Mouse (Mus musculus) brain, embryonic 14.5 days (tissue): ENCODE results near the gene Naa11. TPM values are rescaled to one million over a fixed set of nuclear protein-coding genes. Genes with fewer than 3 reads are reported as not detected.

ENCODE experiments used
- DNase-seq: peaks from one replicate; pipeline ENCODE4 v3.0.0-alpha.2; 2011; ENCODE audit warnings: low read depth
- CTCF ChIP-seq: fragments of 200-500 bp; IDR thresholded peaks from 2 replicates; pipeline ENCODE4 v1.5.1; 2012; ENCODE audit warnings: inconsistent platforms, mild to moderate bottlenecking, moderate library complexity, borderline replicate concordance; ENCODE audit not compliant: insufficient read depth, insufficient read length; ENCODE audit errors: extremely low read depth
- POLR2A ChIP-seq: fragments of 200-500 bp; IDR thresholded peaks from 2 replicates; pipeline ENCODE4 v1.6.1; 2012; ENCODE audit warnings: mild to moderate bottlenecking, inconsistent platforms, borderline replicate concordance; ENCODE audit not compliant: poor library complexity, insufficient read depth, insufficient read length, severe bottlenecking; ENCODE audit errors: extremely low read depth
- polyA plus RNA-seq: library from polyadenylated mRNA; depleted of rRNA; stranded (reverse); fragments of >200 nt; gene quantifications from 2 replicates; pipeline ENCODE4 v1.2.3, GENCODE M21; 2012; rRNA removed

The Naa11 gene
- polyA plus RNA-seq, 1 experiment, result not detected

DNA sequence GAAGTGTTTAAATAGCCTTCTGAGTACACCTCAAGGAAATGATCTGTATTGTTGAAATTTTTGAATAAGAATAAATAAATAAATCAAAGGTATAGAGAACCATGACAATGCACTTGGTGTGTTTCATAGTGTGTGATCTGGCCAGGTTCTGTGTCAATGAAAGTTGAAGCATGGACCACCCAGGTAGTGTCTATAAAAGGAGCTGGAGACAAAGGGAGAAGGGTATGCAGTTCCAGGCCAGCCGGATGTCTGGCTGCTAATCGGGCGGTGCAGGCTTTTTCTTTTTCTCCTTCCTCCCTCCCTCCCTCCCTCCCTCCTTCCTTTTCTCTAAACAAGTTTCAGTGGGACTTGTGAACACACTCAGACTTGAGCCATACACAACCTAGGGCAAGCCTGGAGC is 12.2 kb downstream of the Naa11 start:
- no peak for TF ChIP-seq POLR2A
- TF ChIP-seq CTCF, result no peak

DNA sequence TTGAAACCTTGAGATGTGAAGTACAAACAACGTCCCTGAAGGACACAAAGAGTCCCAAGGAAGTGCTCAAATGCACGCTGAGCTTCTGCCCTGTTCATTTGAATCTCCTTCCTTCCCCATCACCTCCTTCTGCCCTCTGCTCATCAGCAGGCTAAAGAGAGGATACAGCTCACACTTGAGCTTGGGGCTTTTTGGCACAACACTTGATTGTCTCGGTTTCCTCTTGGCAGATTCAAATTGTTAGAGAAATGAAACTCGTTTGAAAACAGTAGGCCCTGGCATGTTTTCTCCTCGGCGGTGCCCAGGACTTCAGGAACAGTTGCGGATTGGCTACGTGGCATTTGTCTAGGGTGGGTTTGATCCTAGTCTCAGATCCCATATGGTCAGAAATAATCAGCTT is 27.4 kb downstream of the Naa11 start:
- peak; percentile 66 for DNase-seq
- TF ChIP-seq CTCF (no peak), POLR2A (no peak)

More for the DNA sequence above, 12.2 kb downstream of the Naa11 start:
- DNase-seq, result no peak

DNA sequence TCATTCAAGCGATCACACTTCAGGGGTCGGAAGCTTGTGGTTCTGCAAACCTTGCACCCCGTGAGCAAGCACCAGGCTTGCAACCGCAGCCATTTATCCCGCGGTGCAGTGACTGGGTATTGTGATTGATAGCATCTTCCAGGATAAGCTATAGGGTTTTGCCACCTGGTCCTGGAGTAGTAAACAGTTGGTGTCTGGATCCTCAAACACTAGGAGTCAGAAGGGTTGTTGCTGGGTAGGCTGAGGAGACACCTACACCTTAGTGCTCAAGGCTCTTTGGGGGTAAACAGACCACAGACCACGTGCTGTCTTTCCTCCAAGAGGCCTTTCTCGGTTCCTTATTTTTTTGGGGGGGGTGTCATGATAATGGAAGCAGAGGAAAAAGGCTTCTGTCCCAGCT is 27.9 kb downstream of the Naa11 start:
- TF ChIP-seq POLR2A (no peak), CTCF (no peak)
- no peak for DNase-seq

DNA sequence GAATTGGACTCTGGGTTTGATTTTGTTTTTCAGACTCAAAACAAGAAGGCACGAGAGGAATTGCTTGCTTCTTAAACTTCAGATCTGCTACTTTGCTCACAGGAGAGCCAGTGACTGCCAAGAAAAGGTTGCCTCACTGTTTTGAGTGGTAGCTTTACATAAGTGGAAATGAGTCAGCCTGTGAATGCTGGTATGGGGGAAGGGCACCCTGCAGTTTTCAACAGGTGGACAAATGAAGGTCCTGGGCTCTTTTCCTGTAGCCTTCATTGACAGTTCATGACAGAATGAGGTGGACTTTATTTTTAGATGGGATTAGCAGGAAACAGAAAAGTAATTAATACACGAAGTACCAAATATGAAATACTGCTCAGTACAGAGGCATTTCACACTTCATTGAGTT is 29.6 kb downstream of the Naa11 start:
- peak; percentile 72 for DNase-seq
- TF ChIP-seq CTCF (no peak), POLR2A (no peak)

DNA sequence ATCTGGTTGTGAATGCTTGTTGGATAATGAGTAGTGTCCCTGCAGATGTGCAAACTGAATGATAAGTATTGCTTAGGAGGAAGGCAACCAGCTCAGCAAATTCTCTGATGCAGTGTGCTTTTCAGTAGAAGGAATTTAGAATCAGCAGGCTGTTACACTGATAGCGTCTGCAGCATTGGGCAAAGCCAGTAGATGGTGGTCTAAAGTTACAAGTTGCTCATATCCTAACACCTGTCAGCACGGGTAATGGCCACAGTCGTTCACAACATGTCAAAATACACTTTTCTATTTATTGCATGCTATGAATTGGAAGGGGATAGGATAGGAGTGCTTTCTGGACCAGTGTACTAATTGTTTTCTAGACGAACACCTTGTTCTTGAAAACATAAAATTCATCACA is 33.1 kb downstream of the Naa11 start:
- DNase-seq, result peak; percentile 50
- TF ChIP-seq CTCF, result peak; percentile 8; the same call in 1 of the 2 replicates
- TF ChIP-seq POLR2A, result no peak

DNA sequence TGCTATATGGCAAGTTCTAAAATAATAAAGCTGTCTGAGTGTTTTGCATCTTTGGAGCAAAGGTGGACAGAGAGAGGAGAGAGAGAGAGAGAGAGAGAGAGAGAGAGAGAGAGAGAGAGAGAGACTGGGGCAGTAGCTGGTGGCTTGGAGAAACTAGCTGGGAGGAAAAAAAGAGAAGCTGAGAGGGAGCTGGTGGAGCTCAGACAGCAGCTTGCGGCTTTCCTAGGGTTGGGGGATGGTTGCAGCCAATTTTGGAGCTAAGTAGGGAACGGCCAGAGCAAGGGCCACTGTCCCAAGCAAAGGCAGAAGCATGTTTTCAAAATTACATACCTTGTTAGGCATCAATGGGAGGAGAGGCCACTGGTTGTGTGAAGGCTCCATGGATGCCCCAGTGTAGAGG is 36.0 kb downstream of the Naa11 start:
- TF ChIP-seq CTCF (no peak), POLR2A (no peak)
- no peak for DNase-seq

DNA sequence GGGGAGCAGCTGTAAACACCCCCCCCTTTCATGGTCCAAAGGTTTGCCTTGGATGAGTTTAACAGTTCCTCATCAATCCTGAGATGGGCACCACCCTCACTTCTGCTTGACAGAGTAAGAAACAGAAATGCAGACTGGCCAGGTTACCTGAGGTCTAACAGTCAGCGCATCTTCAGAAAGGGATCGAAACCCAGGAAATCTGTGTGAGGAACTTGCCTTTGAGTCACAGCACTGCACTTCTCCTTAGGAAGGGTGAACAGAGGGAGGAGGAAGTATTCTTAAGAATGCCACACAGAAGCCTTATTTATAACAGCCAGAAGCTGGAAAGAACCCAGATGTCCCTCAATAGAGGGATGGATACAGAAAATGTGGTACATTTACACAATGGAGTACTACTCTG is 37.0 kb downstream of the Naa11 start:
- TF ChIP-seq POLR2A (no peak), CTCF (no peak)
- DNase-seq, result no peak

DNA sequence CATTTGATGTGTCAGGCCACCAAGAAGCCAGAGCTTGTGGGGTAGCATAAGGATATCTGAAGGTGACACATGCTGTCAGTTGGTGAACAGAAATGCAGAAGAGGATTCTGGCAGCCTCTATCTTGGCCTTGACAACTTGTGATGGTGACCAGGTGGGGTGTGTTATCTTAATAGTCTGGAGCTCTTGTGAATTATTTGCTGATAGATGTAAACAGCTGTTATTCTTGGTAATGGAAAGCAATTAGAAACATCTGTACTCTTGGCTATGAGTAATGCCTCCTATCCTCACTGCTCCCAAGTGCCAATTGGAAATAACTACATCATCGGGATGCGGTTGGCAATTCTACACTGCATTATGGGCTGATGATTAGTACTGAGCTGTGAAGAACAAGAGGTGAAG is 43.4 kb downstream of the Naa11 start:
- peak; percentile 83 for DNase-seq
- TF ChIP-seq CTCF, result no peak
- TF ChIP-seq POLR2A, result no peak

DNA sequence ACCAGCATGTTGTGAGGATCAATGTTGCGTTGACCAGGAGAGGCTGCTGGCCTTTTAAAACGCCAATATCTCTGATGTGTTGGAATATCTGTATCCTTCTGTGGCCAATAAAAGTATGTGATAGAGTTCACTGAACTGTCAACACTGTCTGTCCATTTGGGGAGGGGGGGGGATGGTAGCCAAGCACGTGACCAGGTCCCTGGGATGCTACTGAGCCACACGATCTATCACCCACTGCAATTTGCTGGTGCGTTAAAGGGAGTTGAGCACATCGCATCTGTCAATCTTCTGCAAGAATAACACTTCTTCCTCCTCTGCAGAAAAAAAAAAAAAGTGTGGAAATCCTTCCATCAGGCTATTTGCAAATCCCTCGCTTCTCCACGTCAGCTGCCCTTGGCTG is 43.9 kb downstream of the Naa11 start:
- no peak for DNase-seq
- TF ChIP-seq CTCF (no peak), POLR2A (no peak)

DNA sequence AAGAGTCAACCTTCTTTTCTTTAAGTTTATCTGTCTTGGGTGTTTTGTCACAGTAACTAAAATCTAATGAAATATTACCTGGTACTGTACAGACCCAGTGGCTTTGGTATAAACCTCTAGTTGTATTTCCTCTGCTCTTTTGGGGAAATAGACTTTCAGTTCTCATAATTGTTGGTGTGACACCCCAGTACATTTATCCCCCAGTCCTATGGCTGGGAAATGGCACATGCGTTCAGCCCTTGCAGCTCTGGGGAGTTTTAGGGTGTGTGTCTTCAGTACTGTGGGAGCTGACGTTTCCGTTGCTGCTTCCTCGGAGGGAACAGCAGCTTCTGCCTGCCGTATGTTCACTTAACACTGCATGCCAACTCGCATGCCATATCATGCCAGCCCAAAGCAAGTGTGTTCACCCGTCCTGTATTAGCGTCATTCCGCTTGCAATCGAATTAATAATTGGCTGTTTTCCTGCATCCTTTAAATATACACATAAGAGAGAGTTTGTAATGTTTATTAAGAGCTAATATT is 46.4 kb downstream of the Naa11 start:
- TF ChIP-seq POLR2A (no peak), CTCF (no peak)
- DNase-seq, result peak; percentile 79

DNA sequence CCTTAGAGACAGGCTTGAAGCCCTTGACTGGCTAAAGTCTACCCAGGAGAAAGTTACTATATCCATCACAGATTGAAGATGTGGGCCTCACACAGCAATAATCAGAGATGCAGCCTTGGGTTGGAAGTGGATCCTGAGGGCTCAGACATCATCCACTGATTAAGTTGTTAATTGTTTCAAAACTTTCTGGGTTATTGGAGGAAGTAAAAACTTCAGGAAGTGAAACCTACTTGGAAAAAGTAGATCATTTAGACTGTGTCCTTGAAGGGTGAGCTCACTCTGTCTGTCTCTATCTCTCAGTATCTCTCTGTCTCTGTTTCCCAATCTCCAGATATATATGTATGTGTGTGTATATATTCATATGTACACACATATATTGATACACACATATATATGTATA is 47.0 kb downstream of the Naa11 start:
- no peak for TF ChIP-seq POLR2A
- no peak for TF ChIP-seq CTCF
- no peak for DNase-seq

DNA sequence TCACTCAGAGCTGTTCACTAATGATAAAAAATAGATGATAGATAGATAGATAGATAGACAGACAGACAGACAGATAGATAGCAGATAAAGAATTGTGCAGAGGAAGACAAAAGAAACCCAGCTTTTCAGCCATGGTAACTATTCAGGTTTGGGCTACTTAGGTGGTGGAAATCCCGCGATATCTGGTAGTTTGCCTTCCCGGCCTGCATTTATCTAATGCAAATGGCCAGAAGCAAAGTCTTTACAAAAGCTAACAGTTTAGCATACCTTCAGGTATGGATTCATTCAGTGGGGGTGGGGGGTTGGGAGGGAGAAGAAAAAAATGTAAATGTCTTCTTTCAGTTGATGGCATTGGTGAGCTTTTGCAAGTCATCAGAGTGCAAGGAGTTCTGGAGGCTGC is 48.0 kb downstream of the Naa11 start:
- TF ChIP-seq CTCF (no peak), POLR2A (no peak)
- no peak for DNase-seq

DNA sequence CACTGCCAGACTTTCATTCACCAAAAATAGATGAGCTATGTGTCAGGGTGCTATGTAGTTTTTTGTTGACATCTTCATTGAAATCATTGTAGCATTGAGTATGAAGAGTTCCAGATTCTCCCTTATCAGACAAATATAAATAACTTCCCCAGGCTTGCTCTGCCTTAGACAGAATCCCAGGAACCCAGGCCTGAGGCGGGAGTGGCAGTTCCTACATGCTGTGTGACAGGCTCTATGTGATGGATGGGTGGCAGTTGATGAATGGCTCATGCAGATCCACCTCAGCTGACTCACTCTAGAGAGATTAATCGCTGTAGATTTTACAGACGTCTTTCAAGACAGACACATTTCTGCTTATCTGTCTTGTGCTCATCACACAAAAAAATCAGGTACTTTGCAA is 57.4 kb downstream of the Naa11 start:
- no peak for TF ChIP-seq POLR2A
- TF ChIP-seq CTCF, result no peak
- no peak for DNase-seq

Other genes starting within 250 kb of the Naa11 start
- not detected in 2 replicates for gene Gk2, start 64.6 kb upstream of the Naa11 start, polyA plus RNA-seq